Mouse (Mus musculus): Measurements from ENCODE around the gene Erich2.

Gene Erich2

DNA sequence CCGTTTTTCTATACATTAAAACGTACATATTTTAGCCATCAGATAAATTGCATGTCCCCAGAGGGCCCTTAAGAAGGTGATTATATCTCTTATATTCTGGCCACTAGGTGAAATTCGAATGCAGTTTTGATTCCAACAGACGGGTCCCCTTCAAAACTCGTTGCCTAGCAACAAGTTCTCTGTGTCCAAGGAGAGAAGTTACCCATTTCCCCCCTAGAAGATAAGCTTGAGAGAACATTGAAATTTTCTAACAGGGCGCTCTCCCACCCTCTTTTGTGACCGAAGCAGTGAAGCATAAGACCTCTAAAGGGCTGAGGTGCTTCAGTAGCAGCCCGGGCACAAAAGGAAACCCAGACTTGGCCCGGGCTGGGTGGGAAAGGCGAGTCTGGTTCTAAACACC, at the start of gene Erich2:
TSS of gene Erich2 (plus strand) at position 324 of the 400 bp plus-strand sequence.
- peak; percentile 34 for DNase-seq (ENCODE audit: low read depth, low spot score)

DNA sequence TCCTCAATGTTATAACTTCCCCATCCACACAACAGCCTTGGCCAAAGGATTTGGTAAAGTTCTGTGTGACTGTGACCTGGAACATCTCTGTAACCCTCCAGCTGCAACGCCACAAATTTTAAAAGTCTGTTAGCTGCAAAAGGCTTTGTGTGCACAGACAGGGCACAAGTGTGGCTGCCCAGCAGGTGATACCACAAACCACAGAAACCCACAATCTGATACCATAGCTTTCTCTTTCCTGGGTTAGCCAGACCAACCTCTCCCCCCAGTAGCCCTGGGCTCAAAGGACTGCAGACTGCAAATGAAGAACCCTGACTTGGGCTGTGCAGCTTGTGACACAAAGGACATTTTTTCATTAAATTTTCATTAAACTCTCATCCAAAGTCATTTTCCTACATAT, 45.0 kb upstream of the Erich2 start:
- DNase-seq (ENCODE audit: low read depth, low spot score): no peak

DNA sequence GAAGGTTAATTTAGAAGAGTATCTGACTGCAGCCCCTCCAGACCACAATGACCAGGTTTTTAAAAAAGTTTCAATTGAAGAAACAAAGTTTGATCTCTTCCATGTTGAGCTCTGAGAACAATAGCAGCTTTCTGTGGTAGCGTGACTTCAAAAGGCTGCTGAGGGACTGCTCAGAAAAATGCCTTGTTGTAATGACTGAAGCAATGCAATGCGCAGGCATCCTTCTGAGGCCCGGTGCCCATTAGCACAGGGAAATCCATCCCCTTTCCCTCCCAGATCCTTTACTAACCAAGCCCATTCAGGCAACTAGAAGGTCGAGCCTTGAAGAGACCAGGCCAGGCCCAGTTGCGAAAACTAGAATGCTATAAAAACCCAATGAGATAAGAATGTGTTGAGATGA, 37.5 kb upstream of the Erich2 start:
- DNase-seq (ENCODE audit: low read depth, low spot score): no peak

DNA sequence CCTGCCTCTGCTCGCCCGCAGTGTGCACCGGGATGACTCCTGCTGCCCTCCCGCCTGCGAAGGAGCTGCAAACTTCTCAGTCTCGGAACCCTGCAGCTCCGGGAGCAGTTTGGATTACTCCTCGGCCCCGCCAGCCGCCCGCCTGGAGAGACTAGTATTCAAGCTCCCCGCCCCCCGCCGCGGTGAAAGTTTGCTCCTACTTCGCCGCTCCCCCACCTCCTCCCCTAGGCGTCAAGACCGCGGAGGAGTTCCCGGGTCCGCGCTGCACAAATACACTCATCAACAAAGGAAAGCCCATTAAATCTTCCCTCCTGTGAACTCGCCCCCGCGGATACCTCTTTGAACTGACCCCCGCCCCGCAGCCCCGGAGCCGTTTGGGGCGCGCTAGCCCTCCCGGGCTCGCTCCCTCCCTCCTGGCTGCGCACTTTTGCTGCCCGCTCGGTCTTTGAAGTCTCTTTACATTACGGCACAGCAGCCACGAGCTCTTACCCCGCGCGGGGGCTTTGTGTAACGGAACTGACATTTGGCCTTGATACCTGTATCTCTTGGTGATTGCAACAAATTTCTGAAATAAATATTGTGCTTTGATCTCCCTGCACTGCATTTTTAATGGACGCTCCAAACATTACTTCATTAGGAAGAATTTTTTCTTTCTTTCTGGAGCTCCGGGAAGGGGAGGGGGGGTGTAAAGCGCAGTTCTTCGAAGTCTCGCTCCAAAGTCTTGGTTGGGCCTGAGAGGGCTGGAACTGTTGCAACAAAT, 36.6 kb upstream of the Erich2 start:
- peak; percentile 87 for DNase-seq (ENCODE audit: low read depth, low spot score)

DNA sequence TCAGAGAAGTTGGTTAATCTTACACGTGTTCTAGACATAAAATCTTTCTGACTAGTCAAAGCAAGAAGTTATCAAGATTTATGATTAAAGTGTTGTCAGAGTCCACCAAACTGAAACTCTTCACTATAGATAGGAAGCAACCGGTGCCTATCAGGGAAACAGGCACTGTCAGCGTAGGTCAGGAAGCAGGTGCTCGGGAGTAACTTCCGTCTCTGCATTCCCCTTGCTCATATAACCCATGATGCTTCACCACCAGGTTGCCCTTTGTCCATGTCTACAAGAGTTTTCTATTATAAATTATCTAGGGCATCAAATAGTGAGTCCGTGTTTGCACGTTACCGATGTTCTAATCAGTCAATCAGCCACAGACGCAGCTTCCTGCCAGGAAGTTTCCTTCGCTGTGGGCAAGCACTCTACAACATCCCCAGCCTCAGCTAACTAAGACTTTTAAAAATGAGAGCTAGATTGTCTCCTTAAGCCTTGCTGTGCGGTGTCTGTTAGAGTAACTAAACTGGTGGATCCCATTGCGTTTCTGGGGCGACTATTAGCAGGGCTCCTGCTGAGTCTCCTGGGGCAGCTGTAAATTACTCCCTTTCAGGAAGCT, 10.8 kb upstream of the Erich2 start:
- DNase-seq (ENCODE audit: low read depth, low spot score): no peak

DNA sequence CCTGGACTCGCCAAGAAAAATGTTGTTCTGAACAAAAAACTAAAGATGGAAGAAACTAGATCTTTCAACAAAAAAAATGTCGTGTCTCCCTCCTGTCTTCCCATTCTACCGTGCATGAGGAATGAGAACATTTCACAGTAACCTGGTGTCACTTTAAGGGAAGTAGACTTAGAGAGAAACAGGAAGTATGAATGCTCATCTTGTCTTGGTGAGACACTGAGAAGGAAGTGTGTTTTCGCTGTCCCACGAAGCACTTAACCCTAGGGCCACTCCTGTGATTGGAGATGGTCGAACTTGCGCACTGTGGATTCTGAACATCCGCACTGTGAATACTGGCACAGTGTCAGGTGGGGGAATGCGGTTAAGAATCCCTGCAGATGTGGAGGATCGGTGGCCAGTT, 5.2 kb upstream of the Erich2 start:
- DNase-seq (ENCODE audit: low read depth, low spot score): no peak

DNA sequence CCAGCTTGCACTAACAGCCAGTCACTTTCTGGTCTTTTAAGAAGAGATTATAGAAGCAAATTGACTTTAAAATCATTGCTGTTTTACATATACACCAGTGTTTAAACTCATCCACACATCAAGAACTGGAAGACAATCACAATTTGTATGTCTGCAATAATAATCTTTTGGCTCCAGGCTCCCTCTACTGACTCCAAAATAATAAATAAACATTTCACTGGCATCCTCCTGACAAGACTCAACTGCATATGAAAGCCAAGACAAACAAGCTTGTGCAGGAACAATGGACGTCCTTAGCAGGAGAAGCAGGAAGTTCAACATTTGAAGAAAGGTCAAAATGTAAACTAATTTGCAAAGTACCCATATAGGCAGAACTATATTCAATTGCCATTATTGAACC, 3.4 kb upstream of the Erich2 start:
- no peak for DNase-seq (ENCODE audit: low read depth, low spot score)

DNA sequence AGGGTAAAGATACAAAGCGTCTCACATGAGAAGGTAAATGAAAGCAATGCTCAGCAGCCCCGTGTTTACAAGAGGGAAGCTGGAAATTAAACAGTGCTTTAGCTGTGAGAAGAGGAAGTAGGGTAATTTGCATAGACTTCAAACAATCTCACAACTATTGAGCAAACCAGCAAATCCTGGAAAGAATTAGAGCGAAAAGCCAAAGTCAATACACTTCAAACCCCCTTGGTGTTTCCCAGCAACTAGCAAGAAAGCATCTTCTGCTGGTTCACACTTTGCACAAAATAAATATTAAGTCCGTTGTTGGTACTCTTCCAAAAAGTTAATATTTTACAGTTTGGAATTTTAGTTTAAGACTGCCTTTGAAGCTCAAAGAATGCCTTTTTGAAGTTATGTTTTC, 2.7 kb upstream of the Erich2 start:
- DNase-seq (ENCODE audit: low read depth, low spot score): no peak

DNA sequence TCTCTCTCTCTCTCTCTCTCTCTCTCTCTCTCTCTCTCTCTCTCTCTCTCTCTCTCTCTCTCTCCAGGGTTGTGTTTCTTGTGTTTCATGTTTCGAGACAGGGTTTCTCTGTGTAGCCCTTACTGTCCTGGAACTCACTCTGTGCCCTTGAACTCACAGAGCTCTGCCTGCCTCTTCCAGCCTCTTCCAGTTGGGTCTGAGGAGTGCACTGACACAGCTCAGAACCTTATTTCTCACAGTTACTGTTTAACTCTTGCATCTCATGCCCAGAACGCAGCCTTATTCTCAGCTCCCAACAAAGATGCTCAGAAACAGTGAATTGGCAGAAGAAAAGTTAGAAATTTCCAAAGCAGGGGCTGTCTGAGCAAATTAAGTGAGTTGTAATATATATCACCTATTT, 2.2 kb upstream of the Erich2 start:
- DNase-seq (ENCODE audit: low read depth, low spot score): no peak

DNA sequence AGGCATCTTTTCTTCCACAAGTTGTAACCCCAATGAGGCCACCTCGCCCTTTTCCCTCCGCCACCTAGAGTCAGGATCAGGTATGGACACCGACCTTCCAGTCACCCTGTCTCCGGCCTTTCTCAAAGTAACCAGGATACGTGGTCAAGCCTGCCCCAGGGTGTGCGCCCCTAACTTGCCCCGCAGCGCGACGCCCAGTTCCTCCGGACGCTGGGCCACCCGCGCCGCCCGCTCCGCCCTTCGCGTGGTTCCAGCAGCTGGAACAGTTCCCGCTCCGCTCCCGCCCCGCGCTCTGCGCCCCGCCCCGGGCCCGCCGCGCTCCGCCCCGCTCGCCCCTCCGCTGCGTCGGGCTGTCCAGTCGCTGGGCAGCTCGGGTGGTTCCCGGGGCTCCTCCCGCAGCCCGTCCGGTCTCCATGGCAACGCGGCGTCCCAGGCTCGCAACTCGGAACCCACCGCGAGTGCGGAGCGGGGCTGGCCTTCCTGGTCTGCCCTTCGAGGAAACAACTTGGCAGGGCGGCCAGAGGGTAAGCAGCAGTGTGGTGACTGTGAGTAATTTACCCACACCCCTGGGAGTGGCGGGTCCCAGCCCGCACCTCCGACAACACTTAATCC, 508 bp downstream of the Erich2 start:
- DNase-seq (ENCODE audit: low read depth, low spot score): peak; percentile 80

DNA sequence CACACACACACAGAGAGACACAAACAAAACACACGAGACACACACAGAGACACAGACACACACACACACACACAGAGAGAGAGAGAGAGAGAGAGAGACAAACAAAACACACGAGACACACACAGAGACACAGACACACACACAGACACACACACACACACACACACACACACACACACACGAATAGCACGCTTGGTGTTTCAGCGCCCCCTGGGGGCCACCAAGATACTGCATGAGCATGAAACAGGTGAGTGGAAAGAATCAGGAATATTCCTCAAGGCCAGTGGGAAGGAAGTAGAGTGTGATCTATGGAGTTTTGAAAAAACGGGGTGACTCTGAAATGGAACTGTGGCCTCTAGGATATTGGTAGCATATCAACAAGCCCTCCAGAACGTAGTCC, 29.7 kb downstream of the Erich2 start:
- DNase-seq (ENCODE audit: low read depth, low spot score): peak; percentile 75

DNA sequence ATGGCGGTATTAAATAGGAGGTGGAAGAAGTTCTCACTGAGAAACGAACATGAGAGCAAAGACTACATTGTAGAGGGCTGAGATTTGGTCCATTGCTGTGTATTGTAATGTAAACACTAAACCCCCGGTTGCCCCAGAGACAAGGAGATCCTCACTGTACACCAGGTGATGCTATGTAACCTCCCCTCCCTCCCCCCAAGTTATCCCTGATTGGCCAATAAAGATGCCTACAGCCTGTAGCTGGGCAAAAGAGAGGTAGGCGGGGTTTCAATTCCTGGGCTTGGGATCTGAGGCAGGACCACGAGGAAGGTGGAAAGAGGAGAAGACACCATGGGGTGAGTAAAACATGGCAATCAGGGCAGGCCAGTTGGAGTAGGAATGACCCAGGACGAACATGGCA, 42.1 kb downstream of the Erich2 start:
- DNase-seq (ENCODE audit: low read depth, low spot score): peak; percentile 53

DNA sequence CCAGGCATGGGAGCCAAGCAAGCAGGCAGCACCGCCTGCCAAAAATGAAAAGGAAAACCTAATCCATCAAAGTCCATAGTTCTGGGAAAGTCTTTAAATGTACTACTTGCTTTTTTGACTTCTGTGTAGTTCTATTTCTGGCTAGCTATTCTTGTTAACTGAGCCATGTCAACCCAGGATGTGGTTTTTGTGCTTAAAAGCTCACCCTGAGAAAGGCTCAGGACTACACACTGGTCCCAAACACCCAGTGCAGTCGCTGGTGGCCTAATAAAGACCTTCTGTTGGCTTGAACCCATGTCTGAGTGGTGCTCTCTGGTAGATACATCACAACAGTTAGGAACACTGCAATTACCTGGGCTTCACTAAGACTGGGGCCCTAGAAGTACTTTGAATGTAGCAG, 42.8 kb downstream of the Erich2 start:
- no peak for DNase-seq (ENCODE audit: low read depth, low spot score)

DNA sequence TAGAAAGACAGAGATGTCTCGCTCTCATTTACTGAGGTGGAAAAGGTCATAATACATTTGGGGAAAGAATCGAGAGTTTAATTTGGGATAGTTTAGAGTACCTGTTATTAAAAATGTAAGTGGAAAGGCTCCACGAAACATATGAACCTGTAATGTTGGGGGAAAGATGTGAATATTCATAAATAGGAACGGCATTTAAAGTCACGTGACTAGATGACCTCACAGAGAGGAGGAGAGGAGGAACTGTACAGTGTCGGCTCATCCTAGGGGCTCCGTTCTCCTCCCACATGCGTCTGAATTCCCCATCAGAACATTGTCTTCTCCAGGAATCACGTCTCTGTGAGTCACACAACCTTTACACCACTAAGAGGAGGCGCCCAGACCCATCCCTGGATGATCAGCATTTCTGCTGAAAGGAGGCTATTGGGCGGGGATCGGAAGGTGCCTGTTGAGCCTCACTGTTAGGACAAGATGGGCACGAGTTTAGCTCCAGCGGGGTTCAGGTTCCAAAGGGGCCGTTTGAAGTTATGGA, 43.5 kb downstream of the Erich2 start:
- peak; percentile 17 for DNase-seq (ENCODE audit: low read depth, low spot score)

DNA sequence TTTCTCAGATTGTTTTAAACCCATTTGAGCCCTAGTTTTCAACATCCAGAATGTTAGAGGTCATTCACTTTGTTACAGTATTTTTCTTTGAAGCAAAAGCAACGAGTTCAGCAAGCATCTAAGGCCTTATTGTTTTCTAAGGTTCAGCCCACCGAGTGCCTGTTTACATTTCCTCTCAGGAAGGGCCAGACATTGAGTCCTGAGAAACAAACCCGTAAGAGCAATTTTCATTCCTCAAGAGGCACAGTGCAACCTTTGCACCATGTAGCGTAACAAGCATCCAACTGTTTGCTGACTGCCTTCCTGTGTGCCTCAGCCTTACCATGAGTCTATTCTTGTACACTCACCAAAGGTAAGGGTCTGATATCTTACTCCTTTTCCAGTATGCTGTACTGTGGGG, 44.2 kb downstream of the Erich2 start, which contains the start of gene Gad1:
TSS of gene Gad1 (plus strand) at position 301 of the 400 bp plus-strand sequence.
- DNase-seq (ENCODE audit: low read depth, low spot score): no peak

DNA sequence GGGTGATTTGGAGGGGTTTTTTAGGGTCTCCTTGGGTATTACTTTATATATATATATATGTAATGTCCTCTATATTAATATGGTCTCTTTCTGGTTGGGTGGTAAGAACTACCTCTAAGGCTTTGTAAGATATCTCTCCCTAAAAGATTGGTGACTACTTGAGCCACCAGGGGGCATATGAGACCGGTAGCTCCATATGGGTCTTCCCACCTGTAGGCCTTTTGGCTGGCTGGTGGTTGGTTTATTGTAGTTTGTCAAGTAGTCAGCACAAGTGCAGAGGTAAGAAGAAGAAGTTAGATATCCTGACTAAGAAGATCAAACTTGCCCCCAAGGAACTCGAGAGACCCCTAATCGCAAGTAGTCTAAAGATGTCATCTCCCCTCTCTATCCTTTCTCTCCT, 45.2 kb downstream of the Erich2 start:
- peak; percentile 68 for DNase-seq (ENCODE audit: low read depth, low spot score)

DNA sequence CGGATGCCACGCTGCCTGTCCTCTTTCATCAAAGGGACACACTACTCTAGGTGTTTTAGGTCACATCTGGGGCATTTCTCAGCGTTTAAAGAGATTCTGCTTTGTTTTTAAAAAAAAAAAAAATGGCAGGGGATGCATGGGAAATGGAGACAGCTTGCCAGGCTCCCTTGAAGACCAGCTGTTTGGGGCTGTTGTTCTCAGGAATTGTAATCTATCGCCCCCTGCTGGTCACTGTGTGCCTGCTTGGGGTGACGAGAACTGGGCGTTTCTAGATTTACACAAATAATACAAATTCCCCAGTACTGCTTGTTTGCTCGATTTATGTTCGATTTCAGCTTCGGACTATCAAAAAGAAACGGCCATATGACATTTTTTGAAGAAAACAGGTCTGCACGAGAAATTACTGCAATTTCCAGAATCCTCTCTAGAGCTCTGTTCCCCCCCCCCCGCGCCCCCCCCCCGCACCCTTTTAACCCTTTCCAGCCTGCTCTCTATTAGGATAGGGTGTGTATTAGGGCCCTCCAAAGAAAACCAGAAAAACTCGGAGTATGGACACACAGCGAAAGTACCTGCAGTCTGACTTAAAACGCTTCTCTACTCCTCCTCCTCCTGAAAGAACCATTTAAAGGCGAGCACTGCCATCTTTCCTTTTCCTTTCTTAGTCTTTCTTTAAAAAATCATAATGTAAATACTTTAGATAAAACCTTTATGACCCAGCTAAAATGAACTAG, 49.7 kb downstream of the Erich2 start:
- peak; percentile 97 for DNase-seq (ENCODE audit: low read depth, low spot score)

DNA sequence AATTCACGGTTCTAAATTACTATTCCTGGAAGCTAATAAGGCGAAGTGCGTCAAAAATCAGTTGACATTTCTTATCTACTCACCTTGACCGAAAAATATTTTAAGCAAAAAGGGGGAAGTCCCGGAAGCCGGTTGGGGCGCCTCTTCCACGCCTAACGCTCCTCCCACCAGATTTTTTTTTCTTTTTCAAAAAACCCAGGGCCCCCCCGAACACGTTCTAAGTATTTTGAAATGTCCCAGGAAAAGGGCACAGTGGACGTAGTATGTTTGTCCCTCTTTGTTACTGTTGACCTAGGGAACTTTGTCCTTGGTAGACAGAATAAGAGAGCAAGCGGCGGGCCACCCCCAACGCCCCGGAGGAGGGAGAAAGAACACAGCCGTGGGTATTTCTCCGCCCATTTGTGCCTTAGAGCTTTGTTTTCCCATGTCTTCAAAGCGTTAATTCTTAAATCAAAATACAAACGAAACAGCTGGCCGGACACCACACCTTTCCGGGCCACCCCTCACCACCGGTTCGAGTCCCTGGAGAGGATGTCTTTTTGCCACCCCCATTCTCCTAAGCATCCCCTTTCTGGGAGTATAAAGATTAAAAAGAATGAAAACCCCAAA, 50.3 kb downstream of the Erich2 start:
- DNase-seq (ENCODE audit: low read depth, low spot score): peak; percentile 63

DNA sequence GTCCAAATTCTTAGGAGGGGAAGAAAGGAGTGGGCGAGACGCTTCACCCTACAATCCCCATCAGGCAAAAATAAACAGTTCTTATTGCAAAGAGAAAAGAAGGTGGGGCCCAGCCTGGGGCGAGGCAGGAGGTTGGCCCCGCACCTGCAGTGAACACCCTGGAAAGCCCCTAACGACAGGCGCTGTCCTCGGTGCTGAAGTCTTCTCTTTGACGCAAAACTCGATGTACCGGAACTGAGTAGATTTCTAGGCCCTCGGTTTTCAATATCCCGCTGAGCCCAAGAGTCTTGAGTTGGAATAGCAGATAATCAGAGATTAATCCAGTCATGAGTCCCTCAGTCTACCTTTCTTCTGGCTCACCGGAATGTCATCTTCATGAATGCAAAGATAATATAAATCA, 50.9 kb downstream of the Erich2 start:
- peak; percentile 92 for DNase-seq (ENCODE audit: low read depth, low spot score)

DNA sequence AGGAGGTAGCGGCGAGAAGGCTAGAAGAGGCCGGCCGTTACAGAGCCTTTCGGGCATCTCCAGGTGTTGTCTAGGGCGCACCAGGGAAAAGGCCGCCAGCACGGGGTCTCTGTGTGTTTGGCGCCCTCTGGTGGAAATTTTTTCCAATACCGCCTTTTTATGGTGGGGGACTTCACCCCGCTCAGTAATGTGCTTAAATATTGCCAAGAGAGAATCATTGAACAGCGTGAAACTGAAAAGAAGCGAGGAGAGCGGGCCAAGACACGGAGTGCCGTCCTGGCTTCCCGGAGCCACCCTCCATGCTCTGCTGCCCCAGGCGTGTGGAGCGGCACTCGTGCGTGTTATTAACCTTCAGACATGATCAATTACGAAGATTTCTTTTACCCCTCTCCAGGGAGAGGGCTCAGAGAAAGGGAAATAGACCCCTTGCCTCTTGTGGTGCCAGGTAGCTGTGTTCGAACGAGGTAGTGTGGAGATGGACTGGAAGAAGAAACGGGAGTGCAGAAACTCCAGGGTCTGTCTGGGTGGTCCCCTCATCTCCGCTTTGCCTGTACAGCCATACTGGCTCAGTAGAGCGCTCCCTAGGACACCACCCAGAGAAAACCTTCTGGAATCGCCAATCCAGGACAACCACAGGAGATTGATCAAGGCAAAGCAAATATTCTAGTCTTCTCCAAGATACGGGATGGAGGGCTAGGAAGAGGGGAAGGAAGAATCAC, 52.6 kb downstream of the Erich2 start:
- DNase-seq (ENCODE audit: low read depth, low spot score): peak; percentile 87

DNA sequence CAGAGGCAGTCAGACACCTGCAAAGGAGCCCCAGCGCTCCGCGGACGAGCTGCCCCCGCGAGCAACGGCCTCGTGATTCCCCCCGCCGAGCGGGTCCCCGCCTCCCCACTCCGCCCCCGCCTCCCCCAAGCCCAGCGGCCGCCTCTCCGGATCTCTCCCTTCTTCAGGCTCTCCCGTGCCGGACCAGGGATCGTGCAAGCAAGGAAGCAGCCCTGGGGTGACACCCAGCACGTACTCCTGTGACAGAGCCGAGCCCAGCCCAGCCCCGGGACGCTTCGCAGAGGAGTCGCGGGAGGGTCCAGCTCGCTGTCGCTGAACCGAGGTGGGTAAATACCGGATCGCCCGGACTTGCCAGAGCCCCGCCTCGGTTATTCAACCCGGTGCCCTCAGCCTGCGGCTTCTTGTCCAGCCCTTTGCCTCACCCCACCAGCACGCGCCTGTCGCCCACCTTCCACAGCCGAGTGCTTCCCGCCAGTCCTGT, 53.4 kb downstream of the Erich2 start:
- peak; percentile 67 for DNase-seq (ENCODE audit: low read depth, low spot score)

All from ZHBTc4 (cell line).